Mouse (Mus musculus) stomach, postnatal 0 days (tissue): ENCODE data around the gene Lsm2.

Experiments used
- CTCF ChIP-seq: IDR thresholded peaks from 2 replicates; pipeline ENCODE4 v1.5.1; 2016; ENCODE audit warnings: antibody characterized with exemption, low read depth, mild to moderate bottlenecking, moderate library complexity
- EP300 ChIP-seq: optimal IDR thresholded peaks from 2 replicates; pipeline ENCODE3; 2016; ENCODE audit warnings: antibody characterized with exemption

DNA sequence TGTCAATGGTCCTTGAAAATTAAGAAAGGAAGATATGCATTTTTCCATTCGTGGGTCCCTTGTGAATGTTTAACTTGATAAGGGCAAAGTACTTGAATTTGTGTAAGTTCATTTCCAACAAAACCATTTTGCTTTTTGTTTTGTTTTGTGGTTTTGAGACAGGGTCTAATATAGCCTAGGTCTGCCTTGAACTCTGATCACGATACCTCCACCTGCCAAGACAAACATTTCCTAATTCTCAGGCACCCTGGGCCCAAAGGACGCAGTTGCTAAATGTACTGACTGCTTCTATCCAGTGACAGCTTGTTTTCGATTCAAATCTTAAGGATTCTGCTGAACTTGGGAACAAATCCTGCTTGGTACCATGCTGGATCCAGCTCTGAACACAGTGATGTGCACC lies 2.0 kb upstream of the Lsm2 start:
- TF ChIP-seq CTCF, result no peak
- TF ChIP-seq EP300, result no peak
